Mouse (Mus musculus) left cerebral cortex, postnatal 36 days (tissue): ENCODE data around the gene Plpp4. TPM values are rescaled to one million over a fixed set of nuclear protein-coding genes. Genes with fewer than 3 reads are reported as not detected.

ENCODE experiments used
- DNase-seq, 2 experiments: peaks; one replicate each; pipeline ENCODE4 v3.0.0; 2021 to 2022; ENCODE audit warnings: low spot score in 2 of 2, mixed read lengths in 1 of 2
- intact Hi-C: fragments of 180-260 bp; cut with DNase I; formaldehyde crosslinking; loops from one replicate; pipeline ENCODE4 v1.15.1; 2025
- total RNA-seq, 2 experiments: library from RNA; stranded (reverse); gene quantifications; 2 replicates each; pipeline ENCODE4 v1.2.3; 2021

Gene Plpp4
- total RNA-seq, 2 experiments from 2014 or later, result 9.8 to 11.4 TPM

DNA sequence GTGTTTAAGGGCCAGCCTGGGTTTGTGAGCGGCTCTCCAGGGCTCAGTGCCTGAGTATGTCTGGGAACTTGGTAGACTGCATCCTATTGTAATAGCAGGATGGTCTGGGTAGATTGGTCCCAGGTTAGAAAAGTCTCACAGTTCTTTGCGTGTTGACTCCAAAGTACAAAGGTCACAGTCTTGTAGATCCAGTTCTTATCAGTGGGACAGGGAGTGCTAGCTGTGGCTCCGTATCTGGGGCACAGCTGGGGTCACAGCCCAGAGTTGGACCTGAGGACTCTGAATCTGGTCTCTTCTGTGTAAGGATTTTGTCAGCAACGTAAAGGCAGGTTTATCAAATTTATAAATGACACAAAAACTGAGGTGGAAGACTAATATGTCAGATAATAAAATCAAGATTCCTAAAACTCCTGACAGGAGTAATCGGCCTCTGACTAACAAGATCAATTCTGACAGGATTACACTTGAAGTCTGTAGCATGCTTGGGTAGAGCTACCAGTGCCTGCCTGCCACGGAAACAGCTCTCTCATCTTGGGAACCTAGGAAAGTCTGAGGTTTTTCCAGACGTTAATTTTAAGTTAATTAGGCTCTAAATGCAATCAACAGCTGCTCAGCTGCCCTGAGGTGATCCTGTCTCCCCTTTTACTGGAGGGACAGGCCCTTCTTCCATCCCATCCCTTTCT is 28.5 kb downstream of the Plpp4 start:
- DNase-seq, result no peak
- intact Hi-C loops, result no loop called here

DNA sequence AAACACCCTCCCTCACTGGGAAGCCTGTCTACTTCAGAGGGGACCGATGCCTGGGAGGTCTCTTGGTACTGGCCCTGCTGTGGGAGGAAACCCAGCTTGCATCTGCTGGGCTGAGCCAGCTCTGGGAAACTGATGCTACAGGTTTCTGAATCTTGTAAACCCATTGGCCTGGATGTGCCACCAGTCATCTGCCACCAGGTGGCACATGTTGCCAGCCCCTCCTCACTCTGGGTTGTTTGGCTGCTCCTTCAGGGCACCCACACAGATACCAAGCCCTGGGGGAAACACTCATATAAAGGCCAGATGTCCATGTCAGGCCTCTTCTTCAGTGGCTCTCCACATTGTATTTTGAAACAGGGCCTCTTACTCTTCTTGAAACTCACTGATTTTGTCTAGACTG is 36.4 kb downstream of the Plpp4 start:
- intact Hi-C loops, result no loop called here
- no peak for DNase-seq

DNA sequence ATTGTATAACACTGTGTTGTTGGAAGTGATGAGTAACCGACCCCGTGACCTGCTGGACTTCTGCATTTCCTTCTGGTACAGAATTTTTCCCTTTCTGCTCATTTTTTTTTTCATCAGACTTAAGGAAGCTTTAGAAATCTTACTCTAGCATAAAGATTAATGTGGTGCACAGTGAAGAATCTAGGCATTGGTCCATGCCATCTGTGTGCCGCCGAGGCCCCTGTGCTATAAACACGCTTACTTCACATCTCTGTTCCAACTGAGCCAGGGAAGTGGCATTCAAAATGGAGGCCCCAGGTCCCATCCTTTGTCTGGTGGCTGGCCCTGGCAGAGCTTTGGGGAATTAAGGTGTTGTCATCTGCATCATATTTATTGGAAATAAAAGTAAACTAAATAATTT is 44.8 kb downstream of the Plpp4 start:
- DNase-seq, result no peak
- intact Hi-C loops, result no loop called here

DNA sequence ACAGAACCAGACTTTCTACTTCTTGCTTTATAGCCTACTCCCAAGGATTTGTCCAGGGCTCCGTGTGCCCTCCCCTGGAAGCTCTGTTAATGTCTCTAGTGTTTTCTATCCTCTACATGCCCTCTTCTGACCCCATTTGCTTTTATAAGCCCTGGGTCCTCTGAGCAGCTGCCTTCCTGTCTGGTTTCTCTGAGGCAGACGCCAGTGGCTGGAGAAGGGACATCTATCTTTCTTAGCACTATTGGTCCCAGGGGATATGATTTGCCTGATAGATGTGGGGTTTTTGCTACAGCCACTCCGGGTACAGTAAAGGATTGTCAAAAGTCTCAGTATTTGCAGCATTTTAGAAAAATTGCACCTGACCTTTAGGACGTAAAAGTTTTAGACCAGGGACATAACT is 46.5 kb downstream of the Plpp4 start:
- no peak for DNase-seq
- intact Hi-C loops, result no loop called here

DNA sequence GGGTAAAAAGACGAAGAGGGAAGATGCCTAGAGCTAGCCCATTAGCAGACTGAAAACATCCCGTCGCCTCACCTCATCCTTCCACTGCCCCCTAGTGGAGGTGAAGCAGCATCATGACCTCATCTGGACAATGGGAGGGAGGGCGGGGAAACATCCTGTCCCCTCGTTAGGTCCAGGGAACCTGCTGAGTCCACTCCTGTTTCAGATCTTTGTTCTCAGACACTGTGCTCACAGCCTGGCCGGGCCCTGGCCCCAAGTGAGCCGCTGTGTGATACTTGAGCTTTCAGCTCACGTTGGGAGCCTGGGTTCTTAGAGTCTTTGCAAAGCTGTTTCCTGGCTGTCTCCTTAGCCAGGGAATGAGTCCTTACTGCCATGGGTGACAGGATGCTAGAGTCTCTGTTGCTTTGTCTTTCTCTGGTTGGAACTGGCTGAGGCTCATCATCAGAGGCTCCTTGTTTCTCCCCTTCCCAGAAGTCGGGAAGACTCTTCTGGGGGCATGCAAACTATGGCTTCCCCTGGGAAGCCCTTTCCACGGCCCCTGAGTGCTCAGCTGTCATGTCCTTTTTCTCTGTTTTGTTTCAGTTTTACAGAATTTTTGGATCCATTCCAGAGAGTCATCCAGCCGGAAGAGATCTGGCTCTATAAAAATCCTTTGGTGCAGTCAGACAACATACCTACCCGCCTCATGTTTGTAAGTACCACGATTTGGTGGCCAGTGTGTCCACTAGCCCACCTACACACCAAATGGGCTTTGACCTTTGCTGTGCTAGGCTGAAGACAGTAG is 50.4 kb downstream of the Plpp4 start:
- intact Hi-C loops, result loop anchor here (2.0 kb wide), 1 partner anchor 50 kb away; the partner anchor contains the start of gene Plpp4
- DNase-seq, result no peak

DNA sequence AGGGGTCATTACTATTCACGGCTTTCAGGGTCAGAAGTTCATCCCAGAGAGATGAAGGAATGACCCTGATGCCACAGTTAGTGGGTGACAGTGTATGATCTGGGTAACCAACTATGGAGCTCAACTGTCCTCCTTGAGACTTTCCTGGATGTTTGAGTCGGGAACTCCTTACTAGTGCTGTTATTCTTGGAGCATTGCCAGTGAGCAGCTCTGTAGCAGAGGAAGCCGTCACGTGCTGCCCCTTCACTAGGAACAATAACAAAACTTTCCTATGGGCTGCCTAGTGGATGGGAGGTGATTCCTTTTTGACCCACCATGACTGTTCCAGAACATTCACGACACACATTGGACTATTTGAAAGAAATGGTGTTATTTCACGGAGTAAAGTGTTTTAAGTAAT is 51.8 kb downstream of the Plpp4 start:
- intact Hi-C loops, result no loop called here
- no peak for DNase-seq

DNA sequence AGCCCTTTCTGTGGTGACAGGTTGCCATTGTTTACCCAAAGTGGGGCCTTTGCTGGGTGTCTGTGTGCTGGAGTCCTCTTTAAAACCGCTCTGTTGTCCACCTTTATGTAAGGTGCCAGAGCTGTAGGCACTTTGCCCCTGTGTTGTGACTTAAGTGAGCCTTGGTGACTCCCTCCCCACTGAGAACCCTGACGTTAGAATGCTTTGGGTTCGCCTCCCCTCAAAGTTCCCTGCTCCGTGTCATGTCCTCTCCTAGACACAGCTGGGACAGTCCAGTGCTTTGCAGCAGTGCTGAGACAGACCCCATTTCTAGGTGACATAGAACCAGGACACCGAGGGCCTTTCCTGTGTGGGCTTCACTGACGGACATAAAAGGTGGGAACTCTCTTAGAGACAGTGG is 55.7 kb downstream of the Plpp4 start:
- DNase-seq, result no peak
- intact Hi-C loops, result no loop called here

DNA sequence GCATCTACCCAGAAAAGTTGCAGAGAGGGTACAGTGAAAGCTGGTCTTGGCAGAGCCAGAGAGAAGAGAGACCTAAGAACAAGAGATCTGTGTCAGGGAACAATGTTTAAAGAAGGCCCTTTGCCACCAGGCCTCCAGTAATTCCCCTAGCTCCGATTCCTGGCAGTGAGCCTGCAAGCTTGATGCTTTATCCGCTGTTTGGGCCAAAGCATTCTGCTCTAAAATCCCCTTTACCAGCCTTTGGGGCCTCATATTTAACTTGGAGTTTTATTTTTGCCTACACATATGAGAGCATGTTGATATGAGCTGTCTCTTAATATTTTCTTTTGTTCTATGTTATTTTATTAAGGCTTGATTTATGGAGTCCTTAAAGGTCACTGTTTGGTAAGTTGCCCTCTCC is 57.1 kb downstream of the Plpp4 start:
- DNase-seq, result no peak
- intact Hi-C loops, result no loop called here

DNA sequence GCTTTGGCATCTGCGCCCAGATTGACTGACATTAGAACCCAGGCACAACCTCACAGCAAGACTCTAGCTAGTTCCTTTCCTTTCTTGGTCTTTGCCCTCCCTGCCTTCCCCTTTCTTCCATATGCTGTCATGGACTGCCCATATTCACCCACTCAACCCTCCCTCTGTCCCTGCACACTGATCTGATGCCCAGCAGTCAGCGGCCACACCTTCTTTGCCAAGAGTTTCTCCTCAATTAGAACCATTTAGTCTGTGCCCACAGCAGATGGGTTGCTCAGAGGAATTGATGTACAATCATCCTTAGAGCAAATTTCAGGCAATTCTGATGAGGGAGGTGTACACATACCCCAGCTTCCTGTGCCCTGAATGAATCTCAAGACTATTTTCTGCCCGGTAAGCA is 83.3 kb downstream of the Plpp4 start:
- DNase-seq, result no peak
- intact Hi-C loops, result no loop called here

DNA sequence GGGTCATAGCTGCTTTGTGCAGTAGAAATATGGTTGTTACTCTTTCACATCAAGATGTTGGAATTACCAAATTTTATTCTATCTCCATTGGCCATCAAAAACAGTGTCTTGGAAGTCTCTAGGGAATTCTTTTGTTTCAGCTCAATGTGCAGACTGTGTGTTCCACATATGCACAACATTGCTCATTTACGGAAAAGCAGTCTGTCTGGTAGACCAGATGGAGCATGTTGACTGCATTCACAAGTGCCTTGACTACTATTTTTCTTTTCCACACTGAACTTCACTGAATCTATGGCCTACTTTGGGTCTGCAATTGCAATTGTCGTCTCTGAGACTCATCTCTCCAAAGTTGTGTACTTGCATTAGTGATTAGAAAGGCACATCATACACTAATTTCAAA is 98.7 kb downstream of the Plpp4 start:
- intact Hi-C loops, result no loop called here
- no peak for DNase-seq

DNA sequence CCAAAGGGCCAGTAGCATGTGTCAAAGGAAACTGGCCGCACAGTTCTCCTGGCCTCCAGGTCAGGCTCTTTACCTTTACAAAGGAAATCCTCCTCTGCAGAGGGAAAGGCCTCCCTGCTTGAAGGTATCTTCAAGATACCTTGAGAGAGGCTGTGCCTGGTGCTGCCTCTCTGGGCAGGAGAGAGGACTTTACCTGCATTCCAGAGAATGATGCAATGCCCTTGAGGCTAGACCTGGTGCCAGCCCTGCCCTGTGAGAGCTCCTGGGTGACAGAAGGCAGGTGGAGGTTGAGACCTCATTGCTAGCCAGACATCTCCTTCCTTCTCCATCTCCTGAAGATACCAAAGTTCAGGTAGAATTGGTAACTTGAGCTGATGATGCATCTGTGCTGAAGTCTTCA is 118.5 kb downstream of the Plpp4 start:
- intact Hi-C loops, result no loop called here
- DNase-seq, result no peak

DNA sequence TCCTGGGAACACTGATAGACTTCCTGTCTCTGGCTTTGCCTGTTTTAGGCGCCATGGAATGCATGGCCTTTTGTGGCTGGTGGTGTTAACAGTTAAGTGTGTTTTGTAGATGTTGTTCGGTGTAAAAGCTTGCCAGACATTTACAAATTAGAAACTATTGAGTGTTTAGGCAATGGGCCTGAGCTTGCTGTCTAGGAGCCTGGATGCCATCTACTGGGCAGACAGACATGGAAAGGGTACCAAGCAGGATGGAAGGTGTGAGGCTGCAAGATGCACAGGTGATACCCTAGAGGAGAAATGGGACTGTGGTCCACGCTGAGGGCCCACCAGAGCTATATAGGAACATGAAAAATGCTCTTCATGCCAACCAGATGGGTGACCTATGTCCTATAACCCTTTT is 128.3 kb downstream of the Plpp4 start:
- intact Hi-C loops, result no loop called here
- no peak for DNase-seq

DNA sequence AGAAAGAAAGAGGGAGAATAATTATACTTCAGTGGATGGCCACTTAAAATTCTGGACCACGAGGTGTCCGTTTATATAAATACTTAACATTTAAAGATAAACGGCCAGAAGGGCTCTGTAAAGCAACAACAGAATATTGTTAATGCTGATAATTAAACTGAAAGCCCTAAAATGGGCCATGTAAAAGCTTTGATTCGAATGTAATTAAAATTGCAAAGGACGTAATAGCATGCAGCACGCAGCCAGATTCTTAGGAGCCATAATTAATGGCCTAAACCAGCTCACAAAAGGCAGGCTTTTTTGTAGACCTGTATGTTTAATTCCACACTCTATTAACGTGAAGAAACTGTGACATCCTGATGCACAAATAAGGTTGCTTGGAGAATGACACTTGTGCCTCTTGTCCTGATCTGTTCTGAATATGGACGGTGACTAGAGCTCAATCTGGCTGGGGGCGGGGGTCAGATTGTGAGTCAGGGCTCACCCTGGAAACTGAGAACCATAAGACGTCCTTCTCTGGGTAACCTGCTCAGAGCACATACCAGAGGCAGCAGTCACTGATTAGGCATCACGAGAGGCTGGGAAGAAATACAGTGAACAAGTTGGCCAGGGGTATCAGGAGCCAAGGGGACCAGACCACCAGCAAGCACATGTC is 136.1 kb downstream of the Plpp4 start:
- intact Hi-C loops, result no loop called here
- no peak for DNase-seq

DNA sequence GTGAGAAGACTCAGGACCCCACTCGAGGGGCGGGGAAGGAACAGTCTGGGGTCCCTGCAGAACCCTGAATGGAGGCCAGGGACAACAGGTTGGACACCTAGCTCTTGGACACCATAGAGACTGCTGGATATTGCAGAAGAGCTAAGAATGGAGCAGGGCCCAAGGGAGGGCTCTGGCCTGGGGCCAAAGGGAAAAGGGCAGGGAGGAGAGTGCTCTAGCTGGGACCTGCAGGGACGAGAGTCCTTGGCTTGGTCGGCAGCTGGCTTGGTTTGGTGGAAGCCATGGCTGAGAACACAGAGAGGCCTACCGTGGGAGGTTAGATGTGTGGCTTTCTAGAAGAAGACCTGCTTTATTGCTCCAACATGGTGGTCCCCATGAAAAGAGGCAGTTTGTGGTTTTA is 139.7 kb downstream of the Plpp4 start:
- intact Hi-C loops, result no loop called here
- DNase-seq, result no peak

DNA sequence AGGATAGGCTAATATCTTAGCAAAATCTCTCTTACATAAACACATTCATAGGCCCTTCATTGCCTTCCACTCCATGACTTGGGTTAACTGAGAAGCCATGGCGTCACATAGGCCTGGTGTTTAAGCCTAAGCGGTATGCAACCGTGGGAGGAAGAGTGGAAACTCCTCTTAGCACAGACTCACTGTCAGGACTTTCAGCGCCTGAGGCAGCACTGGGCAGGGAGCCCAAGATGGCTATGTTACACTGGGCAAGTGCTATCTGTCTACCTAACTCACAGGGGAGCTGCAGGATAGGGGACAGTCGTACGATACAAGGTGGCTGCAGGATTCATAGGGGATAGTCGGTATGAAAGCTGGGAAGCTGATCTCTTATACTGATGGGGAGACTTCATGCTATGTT is 142.2 kb downstream of the Plpp4 start:
- peak in 1 of 2 experiments; percentile 14 for DNase-seq
- intact Hi-C loops, result no loop called here

DNA sequence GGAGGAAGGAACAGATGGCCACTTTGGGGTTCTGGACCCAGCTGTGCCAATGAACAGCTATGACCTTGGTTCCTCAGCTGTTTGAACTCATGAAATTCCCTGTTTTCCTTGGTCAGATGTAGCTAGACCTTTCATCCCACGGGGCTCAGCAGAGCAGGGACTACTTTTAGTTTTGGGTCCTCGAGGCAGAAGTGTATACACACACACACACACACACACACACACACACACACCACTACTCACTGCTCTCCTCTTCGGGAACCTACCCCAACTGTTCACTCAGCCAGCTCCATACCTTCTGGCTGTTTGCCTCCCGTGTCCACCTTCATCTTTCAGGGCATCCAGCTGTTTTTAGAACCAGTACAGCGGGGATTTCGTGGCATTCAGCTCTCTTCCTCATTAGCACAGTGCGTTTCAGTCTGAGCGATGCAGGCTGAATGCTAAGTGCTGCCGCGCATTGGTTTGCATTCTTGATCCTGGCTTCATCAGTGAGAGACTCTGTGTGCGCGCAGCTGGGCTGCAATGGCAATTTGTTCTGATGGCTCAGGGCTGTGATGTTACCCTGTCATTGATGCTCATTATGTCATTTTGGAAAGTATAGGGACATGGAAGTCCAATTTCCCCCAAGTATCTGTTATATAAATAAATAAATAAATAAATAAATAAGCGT is 146.0 kb downstream of the Plpp4 start:
- intact Hi-C loops, result no loop called here
- peak; percentile 25 to 30 for DNase-seq

DNA sequence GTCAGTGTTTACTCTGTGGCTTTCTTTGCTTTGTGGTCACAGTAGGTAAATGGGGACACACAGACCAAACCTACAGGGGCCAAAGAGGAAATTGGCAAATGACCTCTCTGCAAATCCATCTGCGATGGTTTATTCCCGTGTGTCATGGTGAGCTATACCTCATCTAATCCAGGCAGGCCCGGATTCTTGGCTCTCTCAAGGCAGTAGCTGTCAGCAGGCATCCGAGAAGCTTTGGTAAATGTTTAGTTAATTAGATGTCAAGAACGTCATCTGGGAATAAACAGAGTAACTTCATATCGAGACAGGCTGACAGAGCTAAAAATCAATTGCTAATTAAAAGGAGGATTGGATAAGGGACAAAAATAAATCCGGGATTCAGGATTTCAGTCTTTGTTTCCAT is 149.2 kb downstream of the Plpp4 start:
- intact Hi-C loops, result no loop called here
- DNase-seq, result no peak

DNA sequence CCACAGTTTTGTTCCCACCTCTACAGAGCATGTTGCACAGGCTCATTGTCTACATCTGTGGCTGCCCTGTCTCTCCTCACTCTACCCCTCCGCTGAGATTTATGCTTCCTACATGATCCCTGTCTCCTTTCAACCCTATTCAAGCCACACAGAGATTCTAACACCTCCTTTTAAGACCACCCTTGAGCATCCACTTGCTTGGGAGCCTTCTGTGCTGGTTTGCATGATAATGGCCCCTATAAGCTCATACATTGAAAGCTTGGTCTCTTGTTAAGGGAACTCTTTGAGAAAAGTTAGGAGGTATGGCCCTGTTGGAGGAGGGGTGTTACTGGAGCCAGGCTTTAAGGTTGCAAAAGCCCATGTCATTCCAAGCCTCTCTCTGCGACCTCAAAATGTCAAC is 155.9 kb downstream of the Plpp4 start:
- intact Hi-C loops, result no loop called here

DNA sequence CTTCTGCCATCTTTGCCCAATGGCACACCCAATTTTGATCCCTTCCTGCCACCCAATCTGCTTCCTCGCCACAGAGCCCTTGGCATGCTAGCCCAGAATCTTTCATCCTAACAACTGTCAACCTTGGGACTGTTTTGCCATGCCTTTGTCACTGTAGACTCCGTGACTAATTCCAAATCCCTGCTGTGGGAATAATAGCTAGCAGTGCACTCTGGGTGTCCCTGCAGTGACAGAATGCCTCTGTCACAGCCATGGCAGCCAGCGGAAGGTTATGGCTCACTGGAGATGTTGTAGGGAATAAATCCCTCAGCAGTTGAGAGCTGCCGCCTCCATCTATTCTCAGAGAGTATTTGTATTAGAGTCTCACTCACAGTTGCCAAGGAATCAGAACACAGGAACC is 158.3 kb downstream of the Plpp4 start:
- intact Hi-C loops, result no loop called here

More for the DNA sequence above, 155.9 kb downstream of the Plpp4 start:
- no peak for DNase-seq

DNA sequence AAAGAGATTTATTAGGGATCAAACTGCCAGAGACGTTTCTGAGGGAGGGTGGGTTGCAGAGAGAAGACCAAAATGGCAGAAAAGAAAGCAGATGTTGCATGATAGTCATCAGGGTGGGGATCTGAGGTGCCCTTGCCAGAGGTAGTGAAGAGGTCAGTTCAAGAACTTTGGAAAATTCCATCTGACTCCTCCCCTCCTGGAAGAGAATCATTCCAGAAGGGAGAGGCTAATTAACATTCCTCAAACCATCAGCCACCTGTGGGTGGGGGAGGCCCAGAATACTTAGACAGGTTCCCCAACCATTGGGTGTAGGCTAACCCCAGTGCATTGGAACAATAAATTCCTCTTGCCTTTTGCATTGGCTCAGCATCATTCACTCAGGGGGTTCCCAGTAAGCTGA is 164.3 kb downstream of the Plpp4 start:
- intact Hi-C loops, result no loop called here
- no peak for DNase-seq

More for the DNA sequence above, 158.3 kb downstream of the Plpp4 start:
- no peak for DNase-seq
